Mouse (Mus musculus): ENCODE results near the gene Kctd19. TPM values are rescaled to one million over a fixed set of nuclear protein-coding genes. Genes with fewer than 3 reads are reported as not detected.

Gene Kctd19
- polyA plus RNA-seq, 1 experiment from 2014 or later: not detected

DNA sequence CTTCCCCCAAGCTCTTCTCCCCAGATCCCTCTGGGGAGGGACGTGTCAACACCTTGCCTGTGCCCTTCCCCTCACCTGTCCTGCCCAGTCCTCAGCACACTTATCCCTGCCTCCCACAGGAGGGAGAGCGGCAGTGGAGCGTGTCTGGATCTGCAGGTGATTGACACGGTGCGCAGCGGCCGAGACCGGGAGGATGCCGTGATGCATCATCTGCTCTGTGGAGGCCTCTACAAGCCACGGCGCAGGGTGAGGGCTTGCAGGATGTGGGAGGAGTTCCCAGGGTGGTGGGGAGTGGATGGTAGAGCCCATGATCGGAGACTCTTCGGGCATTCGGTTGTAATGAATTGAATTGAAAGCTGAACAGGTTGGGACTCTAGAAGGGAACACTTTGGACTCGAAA lies 54.1 kb downstream of the Kctd19 start:
- 70% methylated on average over 15 of the region's 15 CpGs for WGBS (ENCODE audit: insufficient replicate concordance)
- no peak for ATAC-seq (ENCODE audit: low read depth)

DNA sequence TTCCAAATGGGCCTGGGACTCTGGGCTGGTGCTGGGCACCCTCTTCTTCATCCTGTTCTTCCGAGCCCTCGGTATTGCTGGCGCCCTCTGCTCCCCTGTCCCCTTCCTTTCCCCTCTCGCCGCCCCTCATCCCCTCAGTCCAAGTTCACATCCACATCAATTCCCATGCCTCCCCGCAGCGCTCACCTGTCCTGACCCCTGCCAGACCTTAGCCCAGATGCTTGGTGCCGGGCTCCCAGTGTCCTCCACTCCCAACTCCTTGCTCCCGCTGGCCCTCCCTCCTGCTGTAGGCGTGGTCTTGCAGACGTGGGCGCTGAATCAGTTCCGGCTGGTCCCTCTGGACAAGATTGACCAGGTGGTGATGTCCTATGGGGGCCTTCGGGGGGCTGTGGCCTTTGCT lies 56.6 kb downstream of the Kctd19 start:
- ATAC-seq (ENCODE audit: low read depth): no peak
- Histone ChIP-seq H3K9ac (no peak overlapping the region), H3K4me3 (replicated peaks) (no peak overlapping the region), H3K9me3 (replicated peaks) (no peaks in the 10 kb centered on the region), H3K36me3 (no peaks in the 10 kb centered on the region), H3K27me3 (peaks cover 27% of the 10 kb centered on the region), H3K4me1 (replicated peaks) (no peaks in the 10 kb centered on the region), H3K4me2 (no peak overlapping the region), H3K27ac (no peak overlapping the region)
- DNase-seq: no peak
- WGBS (ENCODE audit: insufficient replicate concordance): 80% methylated on average over 14 of the region's 14 CpGs

More for the DNA sequence above, 54.1 kb downstream of the Kctd19 start:
- no peaks in the 10 kb centered on the region for H3K36me3 ChIP-seq
- H3K4me3 ChIP-seq (replicated peaks): no peak overlapping the region
- no peak overlapping the region for H3K27ac ChIP-seq
- no peaks in the 10 kb centered on the region for H3K4me1 ChIP-seq (replicated peaks)
- H3K9ac ChIP-seq: no peak overlapping the region
- H3K27me3 ChIP-seq: peaks cover 7% of the 10 kb centered on the region; the same call in 1 of the 2 replicates
- DNase-seq: no peak
- H3K4me2 ChIP-seq: no peak overlapping the region
- no peaks in the 10 kb centered on the region for H3K9me3 ChIP-seq (replicated peaks)

DNA sequence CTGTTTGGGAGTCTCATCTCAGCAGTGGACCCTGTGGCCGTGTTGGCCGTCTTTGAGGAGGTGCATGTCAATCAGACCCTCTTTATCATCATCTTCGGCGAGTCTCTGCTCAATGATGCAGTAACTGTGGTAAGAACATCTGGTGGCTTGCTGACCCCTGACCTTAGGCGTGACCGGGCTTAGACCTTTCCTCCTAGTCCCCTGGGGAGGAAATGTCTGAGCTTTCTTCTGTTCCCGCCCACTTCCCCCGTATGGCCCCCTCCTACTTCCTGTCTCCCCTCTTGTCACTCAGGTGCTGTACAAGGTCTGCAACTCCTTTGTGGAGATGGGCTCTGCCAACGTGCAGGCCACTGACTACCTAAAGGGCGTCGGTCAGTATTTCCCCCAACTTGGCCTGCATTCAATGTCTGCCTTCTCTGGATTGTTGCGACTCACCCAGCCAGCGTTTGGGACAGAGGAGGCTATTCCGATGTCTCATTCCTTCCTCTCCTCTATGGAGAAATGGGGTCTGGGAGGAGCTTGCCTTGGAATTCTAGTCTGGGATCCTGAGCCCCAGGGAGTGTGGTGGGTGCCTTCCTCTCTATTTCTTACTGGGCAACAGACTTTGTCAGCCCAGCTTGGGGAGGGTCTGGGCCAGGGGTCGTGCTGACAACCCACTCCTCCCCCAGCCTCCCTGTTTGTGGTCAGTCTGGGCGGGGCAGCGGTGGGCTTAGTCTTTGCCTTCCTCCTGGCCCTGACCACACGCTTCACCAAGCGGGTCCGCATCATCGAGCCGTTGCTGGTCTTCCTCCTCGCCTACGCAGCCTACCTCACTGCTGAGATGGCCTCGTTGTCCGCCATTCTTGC lies 57.9 kb downstream of the Kctd19 start:
- no peaks in the 10 kb centered on the region for H3K4me1 ChIP-seq (replicated peaks)
- ATAC-seq (ENCODE audit: low read depth) (peak; percentile 20; the same call in 1 of the 2 replicates), DNase-seq (no peak)
- H3K9ac ChIP-seq: no peak overlapping the region
- no peak overlapping the region for H3K4me3 ChIP-seq (replicated peaks)
- no peak overlapping the region for H3K4me2 ChIP-seq
- H3K36me3 ChIP-seq: no peaks in the 10 kb centered on the region
- no peak overlapping the region for H3K27ac ChIP-seq
- H3K27me3 ChIP-seq: peaks cover 40% of the 10 kb centered on the region
- no peaks in the 10 kb centered on the region for H3K9me3 ChIP-seq (replicated peaks)
- 40% methylated on average over 26 of the region's 26 CpGs for WGBS (ENCODE audit: insufficient replicate concordance)

DNA sequence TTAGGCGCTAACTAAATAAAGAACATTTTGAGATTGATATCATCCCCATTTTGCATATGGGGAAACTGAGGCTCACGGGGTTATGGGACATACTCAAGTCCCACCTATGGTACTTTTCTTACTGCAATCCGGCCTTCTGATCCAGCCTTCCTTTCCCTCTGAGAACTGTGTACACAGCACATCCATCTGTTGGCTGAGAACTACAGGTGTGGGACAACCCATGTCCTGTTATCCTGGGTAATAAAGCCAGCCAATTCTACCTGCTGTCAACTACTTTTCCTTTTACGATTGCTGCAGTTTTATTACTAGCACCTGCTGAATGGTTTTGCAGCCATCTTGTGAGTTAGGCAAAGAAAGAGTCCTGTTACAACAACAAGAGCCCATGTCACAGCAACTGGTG lies 58.8 kb downstream of the Kctd19 start:
- H3K4me2 ChIP-seq: no peak overlapping the region
- H3K4me1 ChIP-seq (replicated peaks): 0 out of 2 replicates have a peak, but pooled peaks cover 1% of the 10 kb centered on the region
- 70% methylated on average over 4 of the region's 4 CpGs for WGBS (ENCODE audit: insufficient replicate concordance)
- H3K36me3 ChIP-seq: no peaks in the 10 kb centered on the region
- H3K9ac ChIP-seq: no peak overlapping the region
- H3K9me3 ChIP-seq (replicated peaks): no peaks in the 10 kb centered on the region
- H3K27ac ChIP-seq: no peak overlapping the region
- peaks cover 49% of the 10 kb centered on the region for H3K27me3 ChIP-seq
- DNase-seq (no peak), ATAC-seq (ENCODE audit: low read depth) (no peak)
- H3K4me3 ChIP-seq (replicated peaks): no peak overlapping the region

DNA sequence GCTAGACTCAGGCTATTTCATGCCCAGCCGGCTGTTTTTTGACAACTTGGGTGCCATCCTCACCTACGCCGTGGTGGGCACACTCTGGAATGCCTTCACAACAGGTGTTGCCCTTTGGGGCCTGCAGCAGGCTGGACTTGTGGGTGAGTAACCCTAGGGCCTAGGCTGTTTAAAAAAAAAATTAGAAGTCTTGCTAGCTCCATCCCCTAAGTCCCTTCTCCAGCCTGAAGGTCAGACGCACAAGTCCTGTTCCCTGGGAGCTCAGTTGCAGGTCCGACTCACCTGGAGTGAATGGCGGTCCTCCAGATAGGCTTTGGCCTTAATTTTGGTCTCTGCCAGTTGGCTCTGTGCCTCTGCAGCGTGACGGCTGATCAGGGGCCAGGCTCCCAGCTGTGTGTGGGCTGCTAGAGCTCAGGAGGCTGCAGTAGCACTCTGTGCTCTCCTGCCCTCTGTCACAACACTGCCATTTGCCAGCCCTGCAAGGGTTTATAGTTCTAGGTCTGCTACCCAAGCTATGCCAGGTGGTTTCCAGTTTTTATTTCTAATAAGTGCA lies 59.6 kb downstream of the Kctd19 start:
- peaks cover 9% of the 10 kb centered on the region for H3K4me1 ChIP-seq (replicated peaks)
- H3K4me3 ChIP-seq (replicated peaks): no peak overlapping the region
- H3K9ac ChIP-seq: no peak overlapping the region
- H3K27me3 ChIP-seq: peaks cover 50% of the 10 kb centered on the region
- no peak for ATAC-seq (ENCODE audit: low read depth)
- no peak overlapping the region for H3K4me2 ChIP-seq
- H3K9me3 ChIP-seq (replicated peaks): no peaks in the 10 kb centered on the region
- 78% methylated on average over 8 of the region's 8 CpGs for WGBS (ENCODE audit: insufficient replicate concordance)
- H3K36me3 ChIP-seq: no peaks in the 10 kb centered on the region
- H3K27ac ChIP-seq: no peak overlapping the region
- DNase-seq: no peak

DNA sequence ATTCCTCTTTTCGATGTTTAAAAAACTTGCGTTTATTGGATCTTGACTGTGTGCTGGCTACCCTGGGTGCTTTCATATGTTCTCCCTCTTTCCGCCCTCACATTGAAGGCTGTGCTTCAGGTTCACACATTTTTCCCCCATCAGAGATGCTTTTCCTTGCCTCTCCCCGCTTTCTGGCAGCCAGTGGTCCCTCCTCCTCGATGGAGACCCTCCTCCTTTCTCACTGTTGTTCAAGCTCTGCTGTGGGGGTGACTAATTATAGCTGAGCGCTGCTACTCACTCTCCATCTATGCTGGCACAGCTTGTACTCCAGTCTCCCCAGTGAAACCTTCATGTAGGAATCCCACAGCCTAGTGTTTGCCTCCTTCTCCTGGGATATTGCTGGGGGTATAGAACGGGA lies 63.1 kb downstream of the Kctd19 start:
- H3K36me3 ChIP-seq: no peaks in the 10 kb centered on the region
- H3K27ac ChIP-seq: no peak overlapping the region
- H3K4me2 ChIP-seq: no peak overlapping the region
- H3K9ac ChIP-seq: no peak overlapping the region
- peaks cover 77% of the 10 kb centered on the region for H3K27me3 ChIP-seq
- H3K4me1 ChIP-seq (replicated peaks): peaks cover 40% of the 10 kb centered on the region
- H3K9me3 ChIP-seq (replicated peaks): no peaks in the 10 kb centered on the region
- ATAC-seq (ENCODE audit: low read depth) (no peak), DNase-seq (no peak)
- no peak overlapping the region for H3K4me3 ChIP-seq (replicated peaks)
- 54% methylated on average over 7 of the region's 7 CpGs for WGBS (ENCODE audit: insufficient replicate concordance)

DNA sequence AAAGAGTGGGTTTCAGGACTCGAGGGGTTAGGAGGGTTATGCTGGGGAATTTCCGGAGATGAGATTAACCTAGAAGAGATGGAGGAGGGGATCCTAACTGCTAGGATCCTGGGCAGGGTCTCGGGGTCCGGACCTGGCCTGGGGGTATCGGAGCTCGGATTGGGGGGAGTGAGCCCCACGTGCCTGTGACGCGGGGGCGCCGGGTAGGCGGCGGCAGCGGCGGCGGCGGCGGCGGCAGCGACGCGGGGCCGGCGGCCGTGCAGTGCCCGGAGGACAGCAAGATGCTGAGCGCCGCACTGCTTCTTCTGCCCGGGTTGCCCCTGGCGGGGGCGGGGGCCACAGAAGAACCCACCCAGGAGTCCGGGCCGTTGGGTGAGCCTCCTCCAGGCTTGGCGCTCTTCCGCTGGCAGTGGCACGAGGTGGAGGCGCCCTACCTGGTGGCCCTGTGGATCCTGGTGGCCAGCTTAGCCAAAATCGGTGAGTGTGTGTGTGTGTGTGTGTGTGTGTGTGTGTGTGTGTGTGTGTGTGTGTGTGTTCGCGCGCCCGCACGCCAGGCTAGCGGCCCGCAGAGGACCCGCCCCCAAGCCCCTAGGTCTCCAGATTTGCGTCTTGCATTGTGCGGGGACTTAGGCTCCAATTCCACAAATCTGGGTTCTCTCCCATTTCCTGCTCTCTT lies 64.1 kb downstream of the Kctd19 start:
- peak overlapping the region; percentile 72 for H3K4me3 ChIP-seq (replicated peaks)
- H3K4me2 ChIP-seq: peak overlapping the region; percentile 95
- no peak overlapping the region for H3K27ac ChIP-seq
- H3K9me3 ChIP-seq (replicated peaks): no peaks in the 10 kb centered on the region
- peaks cover 77% of the 10 kb centered on the region for H3K27me3 ChIP-seq
- DNase-seq: no peak
- H3K9ac ChIP-seq: peak overlapping the region; percentile 51
- no peaks in the 10 kb centered on the region for H3K36me3 ChIP-seq
- WGBS (ENCODE audit: insufficient replicate concordance): 1% methylated on average over 38 of the region's 48 CpGs
- no peak for ATAC-seq (ENCODE audit: low read depth)
- H3K4me1 ChIP-seq (replicated peaks): peaks cover 50% of the 10 kb centered on the region

DNA sequence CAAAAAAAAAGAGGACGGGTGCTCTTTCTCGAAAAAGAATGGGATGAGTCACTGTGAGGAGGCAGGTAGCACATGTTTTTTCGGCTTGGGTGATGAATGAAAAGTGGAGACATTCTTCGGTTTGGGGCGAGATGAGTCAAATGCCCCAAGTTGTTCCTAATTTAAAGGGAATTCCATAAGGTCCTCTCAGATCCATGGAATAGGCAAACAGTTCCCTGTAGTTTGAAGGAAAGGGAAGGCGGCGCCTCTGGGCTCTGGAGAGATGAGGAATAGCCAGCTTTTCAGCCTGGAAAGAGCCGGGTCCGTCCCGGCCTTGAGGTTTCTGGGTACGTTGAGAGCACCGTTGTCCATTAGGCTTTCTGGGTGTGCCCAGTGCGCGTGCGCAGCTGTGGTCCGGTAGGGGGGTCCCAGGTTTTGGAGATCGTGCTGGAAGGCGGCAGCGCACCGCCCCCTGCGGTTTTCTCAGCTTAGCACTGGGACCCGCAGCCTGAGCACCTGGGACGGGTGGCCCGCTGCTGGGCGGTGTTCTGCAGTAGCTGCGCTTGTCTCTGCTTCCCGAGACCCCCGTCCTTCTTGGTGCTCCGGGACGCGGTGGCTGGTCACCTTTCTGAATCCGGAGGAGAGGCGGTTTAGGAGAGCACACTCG lies 64.7 kb downstream of the Kctd19 start, which contains the start of gene Slc9a5:
Gene Slc9a5 (plus strand): TSS at position 394 of the 646 bp plus-strand sequence.
- DNase-seq (no peak), ATAC-seq (ENCODE audit: low read depth) (no peak)
- Histone ChIP-seq H3K27ac (no peak within 1 kb of the TSS; the same call in 1 of the 2 replicates), H3K36me3 (no peaks in the 10 kb centered on the region), H3K4me1 (replicated peaks) (peaks cover 54% of the 10 kb centered on the region), H3K4me3 (replicated peaks) (peak within 1 kb of the TSS; percentile 72), H3K4me2 (peak within 1 kb of the TSS; percentile 95), H3K9ac (peak within 1 kb of the TSS; percentile 79), H3K27me3 (peaks cover 74% of the 10 kb centered on the region), H3K9me3 (replicated peaks) (no peaks in the 10 kb centered on the region)
- under 1% methylated on average over 34 of the region's 34 CpGs for WGBS (ENCODE audit: insufficient replicate concordance)

DNA sequence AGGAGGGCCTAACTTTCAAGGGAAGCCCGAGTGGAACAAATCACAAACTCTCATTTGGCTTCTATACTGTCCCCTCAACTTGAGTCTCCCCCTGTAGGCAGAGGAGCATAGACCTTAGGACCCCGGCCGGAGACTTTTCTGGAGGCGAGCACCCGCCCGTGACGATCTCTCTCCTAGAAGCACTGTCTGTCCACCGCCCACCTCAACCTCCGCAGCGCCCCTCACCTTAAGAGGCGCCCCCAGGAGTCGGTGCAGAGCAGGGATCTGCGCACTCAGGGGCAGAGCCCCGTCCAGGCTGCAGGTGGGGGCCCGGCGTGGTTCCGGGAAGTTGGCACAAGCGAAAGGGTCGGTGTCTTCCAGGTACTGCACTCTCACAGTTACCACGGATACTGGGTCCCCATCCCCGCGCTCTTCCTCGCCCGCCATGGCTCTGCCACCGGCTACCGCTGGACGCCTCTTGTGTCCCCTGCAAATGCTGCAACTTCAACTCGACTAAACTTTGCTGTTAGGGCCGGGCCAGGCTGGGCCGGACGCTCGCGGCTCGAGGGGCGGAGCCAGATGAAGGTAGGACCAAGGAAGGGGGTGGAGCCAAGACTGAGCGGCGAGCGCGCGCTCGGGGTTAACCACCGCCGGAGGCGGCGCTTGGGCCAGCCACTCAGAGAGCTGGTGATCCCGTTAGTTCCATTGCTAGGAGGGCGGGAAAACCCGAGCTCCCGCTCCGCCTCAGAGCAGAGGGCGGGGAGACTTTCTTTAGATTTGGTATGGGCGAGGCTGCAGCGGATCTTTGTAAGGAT lies 65.7 kb downstream of the Kctd19 start, which contains the start of gene Fhod1:
Gene Fhod1 (minus strand): TSS at position 526 of the 794 bp plus-strand sequence.
- WGBS (ENCODE audit: insufficient replicate concordance): under 1% methylated on average over 53 of the region's 53 CpGs
- H3K27me3 ChIP-seq: peaks cover 65% of the 10 kb centered on the region

DNA sequence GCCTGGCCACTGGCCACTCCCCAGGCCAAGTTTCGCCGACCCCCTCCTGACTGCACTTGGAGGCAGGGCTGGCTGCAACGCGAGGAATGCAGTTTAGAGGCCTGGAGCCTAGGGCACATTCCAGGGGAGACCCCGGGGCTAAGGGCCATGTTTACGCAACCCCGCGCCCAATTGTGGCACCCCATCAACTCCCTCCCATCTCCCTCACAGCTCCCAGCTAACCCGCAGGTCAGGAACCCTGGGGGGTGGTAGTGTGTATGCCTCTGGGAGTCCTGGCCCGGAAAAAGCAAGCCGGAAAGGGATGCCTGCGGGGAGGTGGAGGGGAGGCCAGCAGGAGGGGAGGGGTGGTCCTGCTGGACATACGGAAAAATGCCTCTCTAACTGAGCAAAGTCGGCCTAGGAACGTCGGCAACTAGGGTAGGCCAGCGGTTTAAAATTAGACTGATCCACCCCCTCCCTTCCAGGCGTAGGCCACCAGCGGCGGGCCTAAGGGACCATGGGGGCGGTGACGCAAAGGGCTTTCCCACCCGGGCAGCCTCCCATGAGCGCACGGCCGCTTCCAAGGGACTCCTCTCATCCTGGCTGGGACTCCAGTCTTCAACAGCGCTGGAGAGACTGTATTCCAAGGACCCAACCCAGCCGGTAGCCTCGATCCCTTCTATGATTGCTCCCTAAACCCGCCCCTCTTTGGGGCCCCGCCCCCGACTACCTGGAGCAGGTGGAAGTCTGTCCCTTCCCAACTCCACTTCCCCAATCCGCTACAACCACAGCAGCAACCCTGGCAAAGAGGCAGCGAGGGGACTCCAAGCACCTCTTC lies 66.5 kb downstream of the Kctd19 start:
- peak overlapping the region; percentile 95 for H3K4me2 ChIP-seq
- peak overlapping the region; percentile 60 for H3K27ac ChIP-seq
- peaks cover 69% of the 10 kb centered on the region for H3K4me1 ChIP-seq (replicated peaks)
- peaks cover 58% of the 10 kb centered on the region for H3K27me3 ChIP-seq
- WGBS (ENCODE audit: insufficient replicate concordance): 8% methylated on average over 34 of the region's 34 CpGs
- no peaks in the 10 kb centered on the region for H3K36me3 ChIP-seq
- ATAC-seq (ENCODE audit: low read depth) (peak; percentile 2; the same call in 1 of the 2 replicates), DNase-seq (no peak)
- no peaks in the 10 kb centered on the region for H3K9me3 ChIP-seq (replicated peaks)
- H3K9ac ChIP-seq: peak overlapping the region; percentile 79
- peak overlapping the region; percentile 72 for H3K4me3 ChIP-seq (replicated peaks)

More for the DNA sequence above, 65.7 kb downstream of the Kctd19 start, which contains the start of gene Fhod1:
- peaks cover 62% of the 10 kb centered on the region for H3K4me1 ChIP-seq (replicated peaks)
- H3K36me3 ChIP-seq: no peaks in the 10 kb centered on the region
- ATAC-seq (ENCODE audit: low read depth) (peak; percentile 90), DNase-seq (peak; percentile 87)
- peak within 1 kb of the TSS; percentile 95 for H3K4me2 ChIP-seq
- peak within 1 kb of the TSS; percentile 72 for H3K4me3 ChIP-seq (replicated peaks)
- H3K9ac ChIP-seq: peak within 1 kb of the TSS; percentile 79
- peak within 1 kb of the TSS; percentile 60 for H3K27ac ChIP-seq
- H3K9me3 ChIP-seq (replicated peaks): no peaks in the 10 kb centered on the region

Measured in liver, embryonic 13.5 days (tissue).